Mouse (Mus musculus): ENCODE data around the gene Adam12. TPM values are rescaled to one million over a fixed set of nuclear protein-coding genes. Genes with fewer than 3 reads are reported as not detected.

Gene Adam12
- total and polyA plus RNA-seq, 3 experiments: 0.57 to 0.80 (median 0.66) TPM

GRCm38 (mm10) chr7:133928981-133929380, 303.0 kb downstream of the Adam12 start:
- Histone ChIP-seq H3K36me3 (ENCODE audit: control insufficient read depth, insufficient read depth, low read length) (no peaks in the 10 kb centered on the region), H3K27ac (no peak overlapping the region), H3K79me2 (replicated peaks; ENCODE audit: control insufficient read depth, insufficient read depth, low read length) (no peaks in the 10 kb centered on the region), H3K27me3 (ENCODE audit: control insufficient read depth, insufficient read depth, low read length) (no peaks in the 10 kb centered on the region), H3K4me3 (no peak overlapping the region), H3K4me1 (ENCODE audit: control insufficient read depth, insufficient read depth, low read length) (peaks cover 2% of the 10 kb centered on the region; the same call in 1 of the 2 replicates), H3K9ac (ENCODE audit: low read depth, low read length) (no peak overlapping the region)
- DNase-seq: no peak
- intact Hi-C loops (cut with DNase I): no loop called here
- TF ChIP-seq CTCF (IDR thresholded peaks at IDR 0.05): no peak
- 83% methylated on average over 3 of the region's 3 CpGs for WGBS

DNA sequence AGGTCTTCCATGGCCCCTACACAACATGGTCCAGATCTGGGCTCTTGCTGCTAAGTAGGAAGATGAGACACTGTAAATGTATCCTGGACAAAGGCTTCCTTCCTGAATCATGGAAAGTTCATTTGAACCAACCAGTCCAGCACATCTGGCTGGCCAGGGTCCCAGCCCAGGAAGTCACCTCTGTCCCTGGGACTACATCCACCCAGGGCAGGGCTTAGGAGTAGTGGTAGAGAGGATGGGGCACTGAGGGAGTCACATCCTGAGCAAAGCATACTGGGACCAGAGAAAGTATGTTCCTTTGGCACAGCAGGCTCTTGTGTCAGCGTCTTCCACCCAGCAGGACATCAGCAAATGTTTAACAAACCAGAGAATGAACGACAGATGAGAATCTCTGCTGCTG, 306.2 kb downstream of the Adam12 start:
- WGBS: 55% methylated on average over 2 of the region's 2 CpGs
- Histone ChIP-seq H3K36me3 (ENCODE audit: control insufficient read depth, insufficient read depth, low read length) (no peaks in the 10 kb centered on the region), H3K4me1 (ENCODE audit: control insufficient read depth, insufficient read depth, low read length) (peaks cover 3% of the 10 kb centered on the region; the same call in 1 of the 2 replicates), H3K27ac (no peak overlapping the region), H3K79me2 (replicated peaks; ENCODE audit: control insufficient read depth, insufficient read depth, low read length) (no peaks in the 10 kb centered on the region), H3K4me3 (no peak overlapping the region), H3K27me3 (ENCODE audit: control insufficient read depth, insufficient read depth, low read length) (no peaks in the 10 kb centered on the region), H3K9ac (ENCODE audit: low read depth, low read length) (no peak overlapping the region)
- intact Hi-C loops (cut with DNase I): no loop called here
- TF ChIP-seq CTCF (IDR thresholded peaks at IDR 0.05) (no peak), EP300 (IDR thresholded peaks at IDR 0.05; ENCODE audit: insufficient read depth, low read depth, low read length) (no peak), POLR2A (IDR thresholded peaks at IDR 0.05; ENCODE audit: insufficient read depth, low read depth, low read length) (no peak)
- no peak for DNase-seq

DNA sequence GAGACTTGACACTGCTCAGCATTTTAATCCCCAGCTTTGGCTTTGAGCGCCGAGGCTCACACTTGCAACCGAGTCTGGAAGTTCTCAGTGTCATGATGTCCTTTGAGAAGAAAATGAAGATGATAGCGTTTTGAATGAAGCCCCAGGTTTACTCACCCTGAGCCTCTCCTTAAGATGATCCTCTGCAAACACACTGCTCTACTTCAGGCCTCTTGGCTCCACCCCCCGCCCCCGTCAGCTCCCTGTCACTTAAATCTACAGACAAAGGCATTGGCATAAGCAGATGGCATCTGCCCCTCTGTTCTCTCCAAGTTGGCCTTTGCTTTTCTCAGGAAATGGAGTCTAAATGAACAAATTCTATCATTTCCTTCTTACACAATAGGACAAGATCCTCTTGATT, 308.0 kb downstream of the Adam12 start:
- intact Hi-C loops (cut with DNase I): no loop called here
- Histone ChIP-seq H3K9ac (ENCODE audit: low read depth, low read length) (no peak overlapping the region), H3K4me1 (ENCODE audit: control insufficient read depth, insufficient read depth, low read length) (peaks cover 8% of the 10 kb centered on the region; the same call in 1 of the 2 replicates), H3K36me3 (ENCODE audit: control insufficient read depth, insufficient read depth, low read length) (no peaks in the 10 kb centered on the region), H3K4me3 (no peak overlapping the region), H3K79me2 (replicated peaks; ENCODE audit: control insufficient read depth, insufficient read depth, low read length) (no peaks in the 10 kb centered on the region), H3K27me3 (ENCODE audit: control insufficient read depth, insufficient read depth, low read length) (no peaks in the 10 kb centered on the region), H3K27ac (no peak overlapping the region)
- TF ChIP-seq EP300 (IDR thresholded peaks at IDR 0.05; ENCODE audit: insufficient read depth, low read depth, low read length) (no peak), POLR2A (IDR thresholded peaks at IDR 0.05; ENCODE audit: insufficient read depth, low read depth, low read length) (no peak), CTCF (IDR thresholded peaks at IDR 0.05) (no peak)
- no peak for DNase-seq
- 52% methylated on average over 6 of the region's 6 CpGs for WGBS

GRCm38 (mm10) chr7:133921291-133921690, 310.7 kb downstream of the Adam12 start:
- no peak overlapping the region for H3K4me3 ChIP-seq
- TF ChIP-seq POLR2A (IDR thresholded peaks at IDR 0.05; ENCODE audit: insufficient read depth, low read depth, low read length) (no peak), EP300 (IDR thresholded peaks at IDR 0.05; ENCODE audit: insufficient read depth, low read depth, low read length) (no peak), CTCF (IDR thresholded peaks at IDR 0.05) (no peak)
- no peaks in the 10 kb centered on the region for H3K36me3 ChIP-seq (ENCODE audit: control insufficient read depth, insufficient read depth, low read length)
- no peak overlapping the region for H3K9ac ChIP-seq (ENCODE audit: low read depth, low read length)
- H3K27ac ChIP-seq: no peak overlapping the region
- H3K27me3 ChIP-seq (ENCODE audit: control insufficient read depth, insufficient read depth, low read length): no peaks in the 10 kb centered on the region
- intact Hi-C loops (cut with DNase I): no loop called here
- peaks cover 8% of the 10 kb centered on the region; the same call in 1 of the 2 replicates for H3K4me1 ChIP-seq (ENCODE audit: control insufficient read depth, insufficient read depth, low read length)
- WGBS: 97% methylated on average over 4 of the region's 4 CpGs
- DNase-seq: no peak
- no peaks in the 10 kb centered on the region for H3K79me2 ChIP-seq (replicated peaks; ENCODE audit: control insufficient read depth, insufficient read depth, low read length)

GRCm38 (mm10) chr7:133920724-133921123, 311.2 kb downstream of the Adam12 start:
- intact Hi-C loops (cut with DNase I): no loop called here
- peak in 1 of 2 experiments; percentile 6 for DNase-seq
- Histone ChIP-seq H3K27me3 (ENCODE audit: control insufficient read depth, insufficient read depth, low read length) (no peaks in the 10 kb centered on the region), H3K9ac (ENCODE audit: low read depth, low read length) (no peak overlapping the region), H3K27ac (no peak overlapping the region), H3K79me2 (replicated peaks; ENCODE audit: control insufficient read depth, insufficient read depth, low read length) (no peaks in the 10 kb centered on the region), H3K36me3 (ENCODE audit: control insufficient read depth, insufficient read depth, low read length) (no peaks in the 10 kb centered on the region), H3K4me3 (no peak overlapping the region), H3K4me1 (ENCODE audit: control insufficient read depth, insufficient read depth, low read length) (peaks cover 7% of the 10 kb centered on the region; the same call in 1 of the 2 replicates)
- 57% methylated on average over 7 of the region's 7 CpGs for WGBS
- TF ChIP-seq POLR2A (IDR thresholded peaks at IDR 0.05; ENCODE audit: insufficient read depth, low read depth, low read length): no peak
- TF ChIP-seq EP300 (IDR thresholded peaks at IDR 0.05; ENCODE audit: insufficient read depth, low read depth, low read length): no peak
- TF ChIP-seq CTCF (IDR thresholded peaks at IDR 0.05): no peak

DNA sequence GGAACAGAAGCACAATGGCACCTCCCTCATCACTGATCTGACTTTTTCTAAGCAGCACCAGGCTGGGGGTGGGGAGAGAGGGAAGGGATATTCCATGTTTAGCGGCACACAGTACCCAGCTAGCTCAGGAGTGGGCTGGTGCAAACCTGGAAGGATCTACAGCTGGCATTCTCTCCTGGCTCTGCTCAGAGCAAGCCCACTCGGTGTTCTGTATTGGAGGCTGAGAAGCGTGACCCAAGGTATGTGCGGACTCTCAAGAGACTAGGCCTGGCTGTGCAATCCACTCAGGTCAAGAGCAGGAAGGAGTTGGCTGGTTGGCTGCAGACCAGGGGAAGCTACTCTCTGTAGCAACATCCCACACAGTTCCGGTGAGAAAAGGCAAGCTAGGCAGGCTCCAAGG, 312.0 kb downstream of the Adam12 start:
- Histone ChIP-seq H3K27ac (no peak overlapping the region), H3K9ac (ENCODE audit: low read depth, low read length) (no peak overlapping the region), H3K27me3 (ENCODE audit: control insufficient read depth, insufficient read depth, low read length) (no peaks in the 10 kb centered on the region), H3K4me1 (ENCODE audit: control insufficient read depth, insufficient read depth, low read length) (peaks cover 6% of the 10 kb centered on the region; the same call in 1 of the 2 replicates), H3K79me2 (replicated peaks; ENCODE audit: control insufficient read depth, insufficient read depth, low read length) (no peaks in the 10 kb centered on the region), H3K36me3 (ENCODE audit: control insufficient read depth, insufficient read depth, low read length) (no peaks in the 10 kb centered on the region), H3K4me3 (no peak overlapping the region)
- WGBS: 37% methylated on average over 5 of the region's 5 CpGs
- DNase-seq: peak; percentile 24 to 38
- TF ChIP-seq POLR2A (IDR thresholded peaks at IDR 0.05; ENCODE audit: insufficient read depth, low read depth, low read length): no peak
- TF ChIP-seq EP300 (IDR thresholded peaks at IDR 0.05; ENCODE audit: insufficient read depth, low read depth, low read length): 0 out of 2 replicates have a peak, but pooled peaks have one; percentile 16
- TF ChIP-seq CTCF (IDR thresholded peaks at IDR 0.05): no peak
- intact Hi-C loops (cut with DNase I): no loop called here

All from heart, adult 2 months (tissue).